Mouse (Mus musculus): ENCODE measurements around the gene Hpse2. TPM values are rescaled to one million over a fixed set of nuclear protein-coding genes. Genes with fewer than 3 reads are reported as not detected.

Hpse2 gene
- polyA plus RNA-seq, 1 experiment from 2014 or later = 0.13 TPM

GRCm38 (mm10) chr19:42857096-42857495 lies 531.1 kb downstream of the Hpse2 start:
- no peaks in the 10 kb centered on the region for H3K36me3 ChIP-seq (ENCODE audit: control insufficient read depth, insufficient read depth)
- H3K4me1 ChIP-seq (replicated peaks; ENCODE audit: control insufficient read depth, insufficient read depth, low read length) = no peaks in the 10 kb centered on the region
- H3K4me2 ChIP-seq (ENCODE audit: low read length) = no peak overlapping the region
- H3K4me3 ChIP-seq (replicated peaks; ENCODE audit: low read length) = no peak overlapping the region
- no peaks in the 10 kb centered on the region for H3K27me3 ChIP-seq (replicated peaks; ENCODE audit: control insufficient read depth, insufficient read depth, low read length)
- no peak overlapping the region for H3K27ac ChIP-seq (ENCODE audit: low read length)
- 94% methylated on average over 5 of the region's 5 CpGs for whole genome bisulfite sequencing
- H3K9ac ChIP-seq (replicated peaks; ENCODE audit: low read depth, low read length) = no peak overlapping the region
- no peaks in the 10 kb centered on the region for H3K9me3 ChIP-seq (ENCODE audit: control insufficient read depth, low read length)
- ATAC-seq = no peak

GRCm38 (mm10) chr19:42855649-42856048 lies 532.5 kb downstream of the Hpse2 start:
- Histone ChIP-seq H3K9me3 (ENCODE audit: control insufficient read depth, low read length) (no peaks in the 10 kb centered on the region), H3K4me2 (ENCODE audit: low read length) (no peak overlapping the region), H3K4me1 (replicated peaks; ENCODE audit: control insufficient read depth, insufficient read depth, low read length) (no peaks in the 10 kb centered on the region), H3K27ac (ENCODE audit: low read length) (no peak overlapping the region), H3K9ac (replicated peaks; ENCODE audit: low read depth, low read length) (no peak overlapping the region), H3K4me3 (replicated peaks; ENCODE audit: low read length) (no peak overlapping the region), H3K27me3 (replicated peaks; ENCODE audit: control insufficient read depth, insufficient read depth, low read length) (no peaks in the 10 kb centered on the region), H3K36me3 (ENCODE audit: control insufficient read depth, insufficient read depth) (no peaks in the 10 kb centered on the region)
- 92% methylated on average over 4 of the region's 4 CpGs for WGBS
- ATAC-seq = no peak

GRCm38 (mm10) chr19:42850444-42850843 lies 537.7 kb downstream of the Hpse2 start:
- no peak overlapping the region for H3K27ac ChIP-seq (ENCODE audit: low read length)
- H3K4me1 ChIP-seq (replicated peaks; ENCODE audit: control insufficient read depth, insufficient read depth, low read length) = no peaks in the 10 kb centered on the region
- no peak overlapping the region for H3K9ac ChIP-seq (replicated peaks; ENCODE audit: low read depth, low read length)
- H3K9me3 ChIP-seq (ENCODE audit: control insufficient read depth, low read length) = no peaks in the 10 kb centered on the region
- H3K27me3 ChIP-seq (replicated peaks; ENCODE audit: control insufficient read depth, insufficient read depth, low read length) = no peaks in the 10 kb centered on the region
- 80% methylated on average over 5 of the region's 5 CpGs for WGBS
- H3K4me2 ChIP-seq (ENCODE audit: low read length) = no peak overlapping the region
- H3K36me3 ChIP-seq (ENCODE audit: control insufficient read depth, insufficient read depth) = no peaks in the 10 kb centered on the region
- H3K4me3 ChIP-seq (replicated peaks; ENCODE audit: low read length) = no peak overlapping the region
- ATAC-seq = no peak

- Histone ChIP-seq H3K27me3 (replicated peaks; ENCODE audit: control insufficient read depth, insufficient read depth, low read length) (no peaks in the 10 kb centered on the region), H3K4me1 (replicated peaks; ENCODE audit: control insufficient read depth, insufficient read depth, low read length) (no peaks in the 10 kb centered on the region), H3K9me3 (ENCODE audit: control insufficient read depth, low read length) (no peaks in the 10 kb centered on the region), H3K36me3 (ENCODE audit: control insufficient read depth, insufficient read depth) (no peaks in the 10 kb centered on the region), H3K9ac (replicated peaks; ENCODE audit: low read depth, low read length) (no peak overlapping the region), H3K27ac (ENCODE audit: low read length) (no peak overlapping the region), H3K4me3 (replicated peaks; ENCODE audit: low read length) (no peak overlapping the region), H3K4me2 (ENCODE audit: low read length) (no peak overlapping the region)
- 92% methylated on average over 4 of the region's 4 CpGs for WGBS
- ATAC-seq = no peak
Observed at GRCm38 (mm10) chr19:42839621-42840294, 548.4 kb downstream of the Hpse2 start.

GRCm38 (mm10) chr19:42839118-42839517 lies 549.0 kb downstream of the Hpse2 start:
- H3K4me2 ChIP-seq (ENCODE audit: low read length) = no peak overlapping the region
- no peak overlapping the region for H3K9ac ChIP-seq (replicated peaks; ENCODE audit: low read depth, low read length)
- no peak overlapping the region for H3K4me3 ChIP-seq (replicated peaks; ENCODE audit: low read length)
- H3K27ac ChIP-seq (ENCODE audit: low read length) = no peak overlapping the region
- no peaks in the 10 kb centered on the region for H3K9me3 ChIP-seq (ENCODE audit: control insufficient read depth, low read length)
- H3K27me3 ChIP-seq (replicated peaks; ENCODE audit: control insufficient read depth, insufficient read depth, low read length) = no peaks in the 10 kb centered on the region
- no peaks in the 10 kb centered on the region for H3K4me1 ChIP-seq (replicated peaks; ENCODE audit: control insufficient read depth, insufficient read depth, low read length)
- no peak for ATAC-seq
- 66% methylated on average over 2 of the region's 2 CpGs for WGBS
- no peaks in the 10 kb centered on the region for H3K36me3 ChIP-seq (ENCODE audit: control insufficient read depth, insufficient read depth)

- H3K4me3 ChIP-seq (replicated peaks; ENCODE audit: low read length) = no peak overlapping the region
- no peak overlapping the region for H3K9ac ChIP-seq (replicated peaks; ENCODE audit: low read depth, low read length)
- 86% methylated on average over 2 of the region's 2 CpGs for WGBS
- H3K36me3 ChIP-seq (ENCODE audit: control insufficient read depth, insufficient read depth) = no peaks in the 10 kb centered on the region
- no peak overlapping the region for H3K27ac ChIP-seq (ENCODE audit: low read length)
- no peaks in the 10 kb centered on the region for H3K27me3 ChIP-seq (replicated peaks; ENCODE audit: control insufficient read depth, insufficient read depth, low read length)
- no peak overlapping the region for H3K4me2 ChIP-seq (ENCODE audit: low read length)
- no peaks in the 10 kb centered on the region for H3K9me3 ChIP-seq (ENCODE audit: control insufficient read depth, low read length)
- H3K4me1 ChIP-seq (replicated peaks; ENCODE audit: control insufficient read depth, insufficient read depth, low read length) = no peaks in the 10 kb centered on the region
- no peak for ATAC-seq
Observed at GRCm38 (mm10) chr19:42838271-42838670, 549.9 kb downstream of the Hpse2 start.

- Histone ChIP-seq H3K4me1 (replicated peaks; ENCODE audit: control insufficient read depth, insufficient read depth, low read length) (no peaks in the 10 kb centered on the region), H3K4me2 (ENCODE audit: low read length) (no peak overlapping the region), H3K9me3 (ENCODE audit: control insufficient read depth, low read length) (no peaks in the 10 kb centered on the region), H3K27ac (ENCODE audit: low read length) (no peak overlapping the region), H3K27me3 (replicated peaks; ENCODE audit: control insufficient read depth, insufficient read depth, low read length) (no peaks in the 10 kb centered on the region), H3K9ac (replicated peaks; ENCODE audit: low read depth, low read length) (no peak overlapping the region), H3K36me3 (ENCODE audit: control insufficient read depth, insufficient read depth) (no peaks in the 10 kb centered on the region), H3K4me3 (replicated peaks; ENCODE audit: low read length) (no peak overlapping the region)
- no peak for ATAC-seq
- WGBS = 54% methylated on average over 10 of the region's 10 CpGs
Observed at GRCm38 (mm10) chr19:42837591-42837990, 550.6 kb downstream of the Hpse2 start.

GRCm38 (mm10) chr19:42833126-42833525 lies 555.0 kb downstream of the Hpse2 start:
- 73% methylated on average over 7 of the region's 7 CpGs for WGBS

GRCm38 (mm10) chr19:42832251-42832650 lies 555.9 kb downstream of the Hpse2 start:
- no peak for ATAC-seq
- Histone ChIP-seq H3K27me3 (replicated peaks; ENCODE audit: control insufficient read depth, insufficient read depth, low read length) (no peaks in the 10 kb centered on the region), H3K9me3 (ENCODE audit: control insufficient read depth, low read length) (no peaks in the 10 kb centered on the region), H3K27ac (ENCODE audit: low read length) (no peak overlapping the region), H3K4me1 (replicated peaks; ENCODE audit: control insufficient read depth, insufficient read depth, low read length) (no peaks in the 10 kb centered on the region), H3K4me3 (replicated peaks; ENCODE audit: low read length) (no peak overlapping the region), H3K9ac (replicated peaks; ENCODE audit: low read depth, low read length) (no peak overlapping the region), H3K36me3 (ENCODE audit: control insufficient read depth, insufficient read depth) (no peaks in the 10 kb centered on the region), H3K4me2 (ENCODE audit: low read length) (no peak overlapping the region)
- 87% methylated on average over 2 of the region's 2 CpGs for WGBS

More at GRCm38 (mm10) chr19:42833126-42833525, 555.0 kb downstream of the Hpse2 start:
- Histone ChIP-seq H3K27ac (ENCODE audit: low read length) (no peak overlapping the region), H3K4me1 (replicated peaks; ENCODE audit: control insufficient read depth, insufficient read depth, low read length) (no peaks in the 10 kb centered on the region), H3K4me3 (replicated peaks; ENCODE audit: low read length) (no peak overlapping the region), H3K9ac (replicated peaks; ENCODE audit: low read depth, low read length) (no peak overlapping the region), H3K27me3 (replicated peaks; ENCODE audit: control insufficient read depth, insufficient read depth, low read length) (no peaks in the 10 kb centered on the region), H3K9me3 (ENCODE audit: control insufficient read depth, low read length) (no peaks in the 10 kb centered on the region), H3K4me2 (ENCODE audit: low read length) (no peak overlapping the region), H3K36me3 (ENCODE audit: control insufficient read depth, insufficient read depth) (no peaks in the 10 kb centered on the region)
- ATAC-seq = no peak

- Histone ChIP-seq H3K4me3 (replicated peaks; ENCODE audit: low read length) (no peak overlapping the region), H3K4me1 (replicated peaks; ENCODE audit: control insufficient read depth, insufficient read depth, low read length) (no peaks in the 10 kb centered on the region), H3K4me2 (ENCODE audit: low read length) (no peak overlapping the region), H3K9ac (replicated peaks; ENCODE audit: low read depth, low read length) (no peak overlapping the region), H3K27ac (ENCODE audit: low read length) (no peak overlapping the region), H3K9me3 (ENCODE audit: control insufficient read depth, low read length) (no peaks in the 10 kb centered on the region), H3K27me3 (replicated peaks; ENCODE audit: control insufficient read depth, insufficient read depth, low read length) (no peaks in the 10 kb centered on the region), H3K36me3 (ENCODE audit: control insufficient read depth, insufficient read depth) (no peaks in the 10 kb centered on the region)
- 78% methylated on average over 4 of the region's 4 CpGs for WGBS
- no peak for ATAC-seq
Observed at GRCm38 (mm10) chr19:42829196-42829595, 559.0 kb downstream of the Hpse2 start.
